Mouse (Mus musculus): ENCODE results near the gene Sdhaf1. TPM values are rescaled to one million over a fixed set of nuclear protein-coding genes. Genes with fewer than 3 reads are reported as not detected.

Sdhaf1 gene
- polyA plus RNA-seq, 1 experiment from 2014 or later, result 24.4 TPM

- Histone ChIP-seq H3K4me1 (ENCODE audit: control insufficient read depth, insufficient read depth, low read length) (no peaks in the 10 kb centered on the region), H3K9ac (replicated peaks; ENCODE audit: low read length) (peak overlapping the region; percentile 87), H3K27ac (replicated peaks; ENCODE audit: low read depth, low read length) (0 out of 2 replicates have a peak overlapping the region, but pooled peaks have one; percentile 9), H3K4me3 (ENCODE audit: low read depth, low read length) (peak overlapping the region; percentile 87), H3K9me3 (replicated peaks; ENCODE audit: control insufficient read depth, low read length) (no peaks in the 10 kb centered on the region), H3K36me3 (replicated peaks; ENCODE audit: control insufficient read depth, insufficient read depth, low read depth, low read length) (no peaks in the 10 kb centered on the region), H3K27me3 (ENCODE audit: control insufficient read depth, insufficient read depth, low read length) (no peaks in the 10 kb centered on the region), H3K4me2 (ENCODE audit: low read depth, low read length) (peak overlapping the region; percentile 83)
- ATAC-seq (replicated peaks; ENCODE audit: insufficient number of reproducible peaks, low FRiP score, low TSS enrichment, low read depth) (no peak), DNase-seq (ENCODE audit: low spot score) (no peak)
- WGBS, result 33% methylated on average over 6 of the region's 6 CpGs
Observed at GRCm38 (mm10) chr7:30322865-30323264, 830 bp downstream of the Sdhaf1 start.

GRCm38 (mm10) chr7:30322285-30322667 lies 1.4 kb downstream of the Sdhaf1 start:
- peak overlapping the region; percentile 80; the same call in 1 of the 2 replicates for H3K27ac ChIP-seq (replicated peaks; ENCODE audit: low read depth, low read length)
- no peaks in the 10 kb centered on the region for H3K9me3 ChIP-seq (replicated peaks; ENCODE audit: control insufficient read depth, low read length)
- 0% methylated on average over 20 of the region's 20 CpGs for WGBS
- no peaks in the 10 kb centered on the region for H3K27me3 ChIP-seq (ENCODE audit: control insufficient read depth, insufficient read depth, low read length)
- H3K4me2 ChIP-seq (ENCODE audit: low read depth, low read length), result peak overlapping the region; percentile 83
- peak overlapping the region; percentile 87 for H3K4me3 ChIP-seq (ENCODE audit: low read depth, low read length)
- H3K9ac ChIP-seq (replicated peaks; ENCODE audit: low read length), result peak overlapping the region; percentile 87
- H3K4me1 ChIP-seq (ENCODE audit: control insufficient read depth, insufficient read depth, low read length), result no peaks in the 10 kb centered on the region
- ATAC-seq (replicated peaks; ENCODE audit: insufficient number of reproducible peaks, low FRiP score, low TSS enrichment, low read depth) (peak; percentile 98), DNase-seq (ENCODE audit: low spot score) (peak; percentile 97)
- no peaks in the 10 kb centered on the region for H3K36me3 ChIP-seq (replicated peaks; ENCODE audit: control insufficient read depth, insufficient read depth, low read depth, low read length)

- under 1% methylated on average over 63 of the region's 63 CpGs for WGBS
- DNase-seq (ENCODE audit: low spot score), result peak; percentile 76
- Histone ChIP-seq H3K4me3 (ENCODE audit: low read depth, low read length) (peak within 1 kb of the TSS; percentile 87), H3K9me3 (replicated peaks; ENCODE audit: control insufficient read depth, low read length) (no peaks in the 10 kb centered on the region), H3K4me1 (ENCODE audit: control insufficient read depth, insufficient read depth, low read length) (no peaks in the 10 kb centered on the region), H3K27ac (replicated peaks; ENCODE audit: low read depth, low read length) (peak within 1 kb of the TSS; percentile 80; the same call in 1 of the 2 replicates), H3K4me2 (ENCODE audit: low read depth, low read length) (peak within 1 kb of the TSS; percentile 83), H3K36me3 (replicated peaks; ENCODE audit: control insufficient read depth, insufficient read depth, low read depth, low read length) (no peaks in the 10 kb centered on the region), H3K9ac (replicated peaks; ENCODE audit: low read length) (peak within 1 kb of the TSS; percentile 87), H3K27me3 (ENCODE audit: control insufficient read depth, insufficient read depth, low read length) (no peaks in the 10 kb centered on the region)
- ATAC-seq (replicated peaks; ENCODE audit: insufficient number of reproducible peaks, low FRiP score, low TSS enrichment, low read depth), result peak; percentile 76
Observed at GRCm38 (mm10) chr7:30321539-30322284, 2.0 kb downstream of the Sdhaf1 start, which contains the start of gene E130208F15Rik. TSS of gene E130208F15Rik (plus strand) at chr7:30321740.

GRCm38 (mm10) chr7:30320946-30321345 lies 2.7 kb downstream of the Sdhaf1 start:
- H3K36me3 ChIP-seq (replicated peaks; ENCODE audit: control insufficient read depth, insufficient read depth, low read depth, low read length), result no peaks in the 10 kb centered on the region
- H3K27me3 ChIP-seq (ENCODE audit: control insufficient read depth, insufficient read depth, low read length), result no peaks in the 10 kb centered on the region
- peak overlapping the region; percentile 5; the same call in 1 of the 2 replicates for H3K9ac ChIP-seq (replicated peaks; ENCODE audit: low read length)
- DNase-seq (ENCODE audit: low spot score) (no peak), ATAC-seq (replicated peaks; ENCODE audit: insufficient number of reproducible peaks, low FRiP score, low TSS enrichment, low read depth) (no peak)
- H3K4me1 ChIP-seq (ENCODE audit: control insufficient read depth, insufficient read depth, low read length), result no peaks in the 10 kb centered on the region
- H3K27ac ChIP-seq (replicated peaks; ENCODE audit: low read depth, low read length), result no peak overlapping the region
- no peaks in the 10 kb centered on the region for H3K9me3 ChIP-seq (replicated peaks; ENCODE audit: control insufficient read depth, low read length)
- H3K4me3 ChIP-seq (ENCODE audit: low read depth, low read length), result no peak overlapping the region; the same call in 1 of the 2 replicates
- peak overlapping the region; percentile 83 for H3K4me2 ChIP-seq (ENCODE audit: low read depth, low read length)
- 72% methylated on average over 2 of the region's 2 CpGs for WGBS

GRCm38 (mm10) chr7:30318142-30318541 lies 5.6 kb downstream of the Sdhaf1 start:
- no peak overlapping the region for H3K4me2 ChIP-seq (ENCODE audit: low read depth, low read length)
- H3K27ac ChIP-seq (replicated peaks; ENCODE audit: low read depth, low read length), result no peak overlapping the region
- WGBS, result 90% methylated on average over 3 of the region's 3 CpGs
- no peak overlapping the region for H3K9ac ChIP-seq (replicated peaks; ENCODE audit: low read length)
- no peak for ATAC-seq (replicated peaks; ENCODE audit: insufficient number of reproducible peaks, low FRiP score, low TSS enrichment, low read depth)
- H3K4me1 ChIP-seq (ENCODE audit: control insufficient read depth, insufficient read depth, low read length), result 0 out of 2 replicates have a peak, but pooled peaks cover 2% of the 10 kb centered on the region
- H3K36me3 ChIP-seq (replicated peaks; ENCODE audit: control insufficient read depth, insufficient read depth, low read depth, low read length), result no peaks in the 10 kb centered on the region
- no peak for DNase-seq (ENCODE audit: low spot score)
- no peaks in the 10 kb centered on the region for H3K27me3 ChIP-seq (ENCODE audit: control insufficient read depth, insufficient read depth, low read length)
- no peaks in the 10 kb centered on the region for H3K9me3 ChIP-seq (replicated peaks; ENCODE audit: control insufficient read depth, low read length)
- no peak overlapping the region for H3K4me3 ChIP-seq (ENCODE audit: low read depth, low read length)

GRCm38 (mm10) chr7:30315559-30316529 lies 7.9 kb downstream of the Sdhaf1 start:
- Histone ChIP-seq H3K36me3 (replicated peaks; ENCODE audit: control insufficient read depth, insufficient read depth, low read depth, low read length) (no peaks in the 10 kb centered on the region), H3K27ac (replicated peaks; ENCODE audit: low read depth, low read length) (no peak overlapping the region), H3K4me2 (ENCODE audit: low read depth, low read length) (peak overlapping the region; percentile 54), H3K4me1 (ENCODE audit: control insufficient read depth, insufficient read depth, low read length) (0 out of 2 replicates have a peak, but pooled peaks cover 2% of the 10 kb centered on the region), H3K4me3 (ENCODE audit: low read depth, low read length) (peak overlapping the region; percentile 49), H3K9ac (replicated peaks; ENCODE audit: low read length) (no peak overlapping the region; the same call in 1 of the 2 replicates), H3K9me3 (replicated peaks; ENCODE audit: control insufficient read depth, low read length) (no peaks in the 10 kb centered on the region), H3K27me3 (ENCODE audit: control insufficient read depth, insufficient read depth, low read length) (no peaks in the 10 kb centered on the region)
- DNase-seq (ENCODE audit: low spot score) (no peak), ATAC-seq (replicated peaks; ENCODE audit: insufficient number of reproducible peaks, low FRiP score, low TSS enrichment, low read depth) (no peak)
- WGBS, result 70% methylated on average over 13 of the region's 13 CpGs

GRCm38 (mm10) chr7:30314721-30315155 lies 9.0 kb downstream of the Sdhaf1 start, which contains the start of gene Syne4:
TSS of gene Syne4 (plus strand) at chr7:30314807.
- peak; percentile 72 for ATAC-seq (replicated peaks; ENCODE audit: insufficient number of reproducible peaks, low FRiP score, low TSS enrichment, low read depth)

More at GRCm38 (mm10) chr7:30314721-30315155, 9.0 kb downstream of the Sdhaf1 start, which contains the start of gene Syne4:
- Histone ChIP-seq H3K9me3 (replicated peaks; ENCODE audit: control insufficient read depth, low read length) (no peaks in the 10 kb centered on the region), H3K4me2 (ENCODE audit: low read depth, low read length) (peak within 1 kb of the TSS; percentile 54), H3K27me3 (ENCODE audit: control insufficient read depth, insufficient read depth, low read length) (no peaks in the 10 kb centered on the region), H3K27ac (replicated peaks; ENCODE audit: low read depth, low read length) (0 out of 2 replicates have a peak within 1 kb of the TSS, but pooled peaks have one; percentile 15), H3K9ac (replicated peaks; ENCODE audit: low read length) (peak within 1 kb of the TSS; percentile 48), H3K4me1 (ENCODE audit: control insufficient read depth, insufficient read depth, low read length) (0 out of 2 replicates have a peak, but pooled peaks cover 2% of the 10 kb centered on the region), H3K4me3 (ENCODE audit: low read depth, low read length) (peak within 1 kb of the TSS; percentile 49), H3K36me3 (replicated peaks; ENCODE audit: control insufficient read depth, insufficient read depth, low read depth, low read length) (no peaks in the 10 kb centered on the region; the same call in 1 of the 2 replicates)
- WGBS, result 1% methylated on average over 9 of the region's 9 CpGs
- peak; percentile 84 for DNase-seq (ENCODE audit: low spot score)
